Mouse (Mus musculus) hindbrain, postnatal 0 days (tissue): ENCODE measurements around the gene Fgfrl1. TPM values are rescaled to one million over a fixed set of nuclear protein-coding genes. Genes with fewer than 3 reads are reported as not detected.
A peak's percentile ranks its signal among the peaks of the same experiment; 100 is the strongest.

Experiments
- ATAC-seq: fragments of 200-750 bp; cut with Nextera tagmentation; 2 replicates; pipeline ENCODE4 v1.8.0; 2017; ENCODE audit warnings: mild to moderate bottlenecking, moderate TSS enrichment, moderate library complexity
- DNase-seq: peaks from one replicate; pipeline ENCODE4 v3.0.0-alpha.2; 2015; ENCODE audit warnings: low spot score
- H3K27ac ChIP-seq: fragments of 300-500 bp; sonication (generic); 2 replicates; pipeline ENCODE4 v1.5.1; 2014; ENCODE audit warnings: mild to moderate bottlenecking
- H3K27me3 ChIP-seq: fragments of 300-500 bp; sonication (generic); 2 replicates; pipeline ENCODE4 v1.6.1; 2014; ENCODE audit warnings: low read length, mixed read lengths; ENCODE audit not compliant: insufficient read depth
- H3K36me3 ChIP-seq: fragments of 300-500 bp; sonication (generic); 2 replicates; pipeline ENCODE4 v1.6.1; 2014; ENCODE audit warnings: low read length, mixed read lengths; ENCODE audit not compliant: insufficient read depth
- H3K4me1 ChIP-seq: fragments of 300-500 bp; sonication (generic); 2 replicates; pipeline ENCODE4 v1.6.1; 2014; ENCODE audit warnings: antibody characterized with exemption, low read length, mixed read lengths; ENCODE audit not compliant: insufficient read depth
- H3K4me2 ChIP-seq: fragments of 300-500 bp; sonication (generic); 2 replicates; pipeline ENCODE4 v1.6.1; 2014; ENCODE audit warnings: low read depth, mild to moderate bottlenecking, low read length, moderate library complexity, mixed read lengths
- H3K4me3 ChIP-seq: fragments of 300-500 bp; sonication (generic); 2 replicates; pipeline ENCODE4 v1.5.1; 2014; ENCODE audit warnings: low read length
- H3K9ac ChIP-seq: fragments of 300-500 bp; sonication (generic); replicated peaks from 2 replicates; pipeline ENCODE4 v1.6.1; 2014; ENCODE audit warnings: mild to moderate bottlenecking, low read length, moderate library complexity, mixed read lengths
- H3K9me3 ChIP-seq: fragments of 300-500 bp; sonication (generic); 2 replicates; pipeline ENCODE4 v1.6.1; 2016; ENCODE audit warnings: low read length, mixed read lengths
- CTCF ChIP-seq: IDR thresholded peaks from 2 replicates; pipeline ENCODE4 v1.5.1; 2016; ENCODE audit warnings: antibody characterized with exemption, control low read depth, low read depth
- WGBS: fragments of 180-500 bp; shearing (Covaris S2); extraction: QIAGEN DNeasy Blood & Tissue Kit; methylation state at CpG from one replicate; pipeline ENCODE4 v1.1.7; 2014; 5-methylcytosine and 5-hydroxymethylcytosine counted together
- polyA plus RNA-seq: library from polyadenylated mRNA; unstranded; fragments of >200 nt; fragmentation: Nextera tagmentation; extraction: Ambion mirVana; gene quantifications from 2 replicates; pipeline ENCODE4 v1.2.1, GENCODE M21; 2015
- total RNA-seq: library from RNA; depleted of rRNA; stranded (reverse); fragments of >200 nt; gene quantifications from 2 replicates; pipeline ENCODE4 v1.2.3, GENCODE M21; 2014

The Fgfrl1 gene
- total and polyA plus RNA-seq, 2 experiments from 2014 or later: 11.3 to 38.5 TPM

DNA sequence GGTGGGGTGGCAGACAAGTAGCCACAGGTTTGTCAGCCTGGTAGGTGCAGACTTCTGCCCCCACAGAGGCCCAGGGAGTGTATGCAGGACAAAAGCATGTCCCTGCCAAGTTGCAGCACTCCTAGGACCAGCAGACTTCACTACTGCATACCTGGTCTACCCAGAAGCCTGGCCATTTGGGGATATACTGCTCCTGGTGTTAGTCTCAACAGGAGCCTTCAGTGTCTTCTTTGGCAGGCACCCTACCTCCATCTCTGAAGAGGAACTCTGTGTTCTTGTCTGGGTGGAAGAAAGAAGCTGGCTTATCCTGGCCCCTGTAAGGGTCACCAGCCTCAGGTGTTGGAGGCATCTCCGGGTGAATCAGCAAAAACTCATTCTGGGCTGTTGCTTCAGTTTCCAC lies 23.8 kb downstream of the Fgfrl1 start:
- 79% methylated on average over 1 of the region's 1 CpGs for WGBS
- Histone ChIP-seq H3K4me2 (no peak overlapping the region), H3K36me3 (no peaks in the 10 kb centered on the region), H3K9ac (no peak overlapping the region), H3K9me3 (no peaks in the 10 kb centered on the region), H3K4me1 (no peaks in the 10 kb centered on the region), H3K4me3 (no peak overlapping the region), H3K27me3 (no peaks in the 10 kb centered on the region), H3K27ac (no peak overlapping the region)
- TF ChIP-seq CTCF: no peak
- ATAC-seq: no peak
- DNase-seq: no peak

DNA sequence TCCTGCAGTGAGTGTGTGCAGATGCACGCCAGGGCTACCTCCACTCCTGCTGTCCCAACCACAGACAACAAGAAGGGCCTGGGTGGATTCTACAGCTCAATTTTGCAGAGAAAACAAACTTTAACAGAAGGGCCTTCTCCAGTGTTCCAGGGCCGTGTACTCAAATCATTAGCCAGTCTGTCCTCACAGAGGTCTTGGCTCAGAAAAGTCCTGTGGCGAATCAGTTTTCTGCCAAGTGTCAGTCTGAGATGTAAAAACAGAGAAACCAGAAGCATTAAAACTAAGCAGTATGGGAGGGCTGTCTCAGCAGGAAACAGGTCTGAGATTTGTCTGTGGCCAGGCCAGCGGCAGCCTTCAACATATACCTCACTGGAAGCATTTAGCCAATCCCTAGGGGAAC lies 25.9 kb downstream of the Fgfrl1 start:
- H3K9ac ChIP-seq: no peak overlapping the region
- WGBS: 27% methylated on average over 4 of the region's 4 CpGs
- peak; percentile 39; the same call in 1 of the 2 replicates for ATAC-seq

DNA sequence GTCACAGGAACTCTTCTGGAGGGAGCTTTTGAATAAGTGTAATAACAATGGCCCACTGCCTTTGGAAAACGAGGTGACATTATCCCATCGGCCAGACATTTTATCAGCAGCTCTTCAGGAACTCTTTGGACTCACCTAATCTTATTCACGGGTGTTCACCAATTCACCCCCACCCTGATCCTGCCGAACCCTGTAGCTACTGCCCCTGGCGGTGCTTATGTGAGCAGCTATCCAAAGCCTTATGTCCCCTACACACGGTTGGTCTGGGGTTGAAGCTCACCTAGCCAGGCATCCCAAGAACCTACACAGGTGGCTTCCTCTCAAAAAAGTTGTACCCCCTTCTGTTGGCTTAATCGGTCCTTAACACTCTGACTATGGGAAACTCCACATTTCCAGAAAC lies 27.6 kb downstream of the Fgfrl1 start:
- Histone ChIP-seq H3K9ac (no peak overlapping the region), H3K4me3 (no peak overlapping the region), H3K4me1 (no peaks in the 10 kb centered on the region), H3K36me3 (no peaks in the 10 kb centered on the region), H3K9me3 (no peaks in the 10 kb centered on the region), H3K4me2 (no peak overlapping the region), H3K27ac (no peak overlapping the region), H3K27me3 (no peaks in the 10 kb centered on the region)
- no peak for DNase-seq
- WGBS: 66% methylated on average over 7 of the region's 7 CpGs
- ATAC-seq: no peak
- TF ChIP-seq CTCF: no peak

More for the DNA sequence above, 25.9 kb downstream of the Fgfrl1 start:
- Histone ChIP-seq H3K36me3 (no peaks in the 10 kb centered on the region), H3K9me3 (no peaks in the 10 kb centered on the region), H3K4me2 (no peak overlapping the region), H3K4me1 (no peaks in the 10 kb centered on the region), H3K27ac (peak overlapping the region; percentile 41; the same call in 1 of the 2 replicates), H3K27me3 (no peaks in the 10 kb centered on the region), H3K4me3 (no peak overlapping the region)
- no peak for TF ChIP-seq CTCF
- DNase-seq: peak; percentile 66

DNA sequence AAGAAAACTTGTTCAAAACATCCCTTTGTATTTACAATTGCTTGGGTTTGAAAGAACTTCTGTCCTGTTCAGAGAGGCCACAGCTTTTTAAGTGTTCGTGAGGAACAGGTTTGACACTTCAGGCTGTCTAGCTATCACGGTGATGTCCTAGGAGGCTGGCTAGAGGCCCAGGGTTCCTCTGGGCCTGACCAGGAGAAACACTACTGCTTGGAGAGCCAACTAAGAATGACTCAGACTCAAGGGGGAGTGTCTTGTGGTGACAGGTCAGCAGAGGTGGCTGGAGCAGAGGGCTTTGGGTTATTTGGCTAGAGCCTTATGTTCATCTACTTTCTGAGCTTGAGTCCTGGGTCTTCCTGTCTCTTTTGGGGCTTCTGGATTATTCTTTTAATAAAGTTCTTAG lies 31.8 kb downstream of the Fgfrl1 start:
- Histone ChIP-seq H3K4me3 (no peak overlapping the region), H3K27ac (no peak overlapping the region), H3K9ac (no peak overlapping the region), H3K27me3 (no peaks in the 10 kb centered on the region), H3K9me3 (no peaks in the 10 kb centered on the region), H3K4me2 (no peak overlapping the region), H3K36me3 (no peaks in the 10 kb centered on the region), H3K4me1 (no peaks in the 10 kb centered on the region)
- WGBS: 64% methylated on average over 2 of the region's 2 CpGs
- no peak for TF ChIP-seq CTCF
- no peak for ATAC-seq
- DNase-seq: no peak

DNA sequence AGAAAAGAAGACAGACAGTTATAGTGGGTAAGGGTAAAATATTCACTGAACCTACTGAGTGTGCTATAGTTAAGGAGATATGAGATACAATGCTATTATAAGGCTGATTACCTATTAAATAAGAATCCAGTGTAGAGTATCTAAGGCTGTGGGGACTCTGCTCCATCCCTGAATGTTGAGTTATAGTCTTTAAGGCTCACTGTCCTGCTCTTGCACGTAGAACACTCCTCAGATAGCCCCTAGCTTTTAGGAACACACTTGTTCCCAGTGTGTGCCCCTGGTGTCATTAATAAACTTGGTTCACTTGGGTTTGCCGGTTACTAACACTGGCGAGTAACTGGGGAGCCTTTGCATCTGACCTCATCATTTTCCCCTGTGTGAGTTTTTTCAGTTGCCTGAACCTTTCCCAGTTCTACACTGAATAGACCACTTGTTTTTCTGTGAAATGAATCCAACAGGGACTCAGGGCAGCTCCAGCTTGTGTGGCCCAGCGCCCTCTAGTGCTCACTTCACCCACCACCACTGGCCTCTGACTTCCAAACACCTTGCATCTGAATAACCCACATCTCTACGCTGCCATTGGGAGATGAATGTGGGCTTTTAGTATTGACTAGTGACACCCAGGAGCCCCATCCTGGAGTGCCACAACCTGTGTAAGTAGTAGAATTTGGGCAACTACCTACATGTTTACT lies 34.5 kb downstream of the Fgfrl1 start:
- H3K36me3 ChIP-seq: no peaks in the 10 kb centered on the region
- H3K4me2 ChIP-seq: no peak overlapping the region
- no peaks in the 10 kb centered on the region for H3K9me3 ChIP-seq
- H3K27ac ChIP-seq: no peak overlapping the region; the same call in 1 of the 2 replicates
- peak; percentile 79 for DNase-seq
- TF ChIP-seq CTCF: peak; percentile 86
- 24% methylated on average over 5 of the region's 5 CpGs for WGBS
- H3K27me3 ChIP-seq: no peaks in the 10 kb centered on the region
- H3K9ac ChIP-seq: no peak overlapping the region
- ATAC-seq: peak; percentile 91
- H3K4me3 ChIP-seq: no peak overlapping the region
- H3K4me1 ChIP-seq: no peaks in the 10 kb centered on the region

DNA sequence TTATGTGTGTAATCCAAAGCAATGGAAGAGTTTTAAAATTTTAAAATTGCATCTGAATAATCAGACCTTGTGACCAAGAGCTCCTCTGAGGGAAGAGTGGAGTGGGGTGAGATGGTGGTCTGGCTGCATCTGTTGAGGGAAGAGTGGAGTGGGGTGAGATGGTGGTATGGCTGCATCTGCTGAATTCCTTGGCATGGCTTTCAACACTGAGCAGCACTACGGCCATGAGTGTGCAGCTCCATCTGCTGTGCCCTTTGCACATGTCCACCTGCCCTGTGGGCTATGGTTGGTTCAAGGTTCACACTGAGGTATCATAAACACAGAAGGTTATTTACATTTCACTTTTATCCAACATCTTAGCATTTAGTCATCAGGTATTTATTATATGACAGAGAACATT lies 35.2 kb downstream of the Fgfrl1 start:
- Histone ChIP-seq H3K9ac (no peak overlapping the region), H3K36me3 (no peaks in the 10 kb centered on the region), H3K27ac (no peak overlapping the region), H3K27me3 (no peaks in the 10 kb centered on the region), H3K4me1 (no peaks in the 10 kb centered on the region), H3K4me3 (no peak overlapping the region), H3K9me3 (no peaks in the 10 kb centered on the region), H3K4me2 (no peak overlapping the region)
- WGBS: 75% methylated on average over 1 of the region's 1 CpGs
- DNase-seq (no peak), ATAC-seq (no peak)
- no peak for TF ChIP-seq CTCF

DNA sequence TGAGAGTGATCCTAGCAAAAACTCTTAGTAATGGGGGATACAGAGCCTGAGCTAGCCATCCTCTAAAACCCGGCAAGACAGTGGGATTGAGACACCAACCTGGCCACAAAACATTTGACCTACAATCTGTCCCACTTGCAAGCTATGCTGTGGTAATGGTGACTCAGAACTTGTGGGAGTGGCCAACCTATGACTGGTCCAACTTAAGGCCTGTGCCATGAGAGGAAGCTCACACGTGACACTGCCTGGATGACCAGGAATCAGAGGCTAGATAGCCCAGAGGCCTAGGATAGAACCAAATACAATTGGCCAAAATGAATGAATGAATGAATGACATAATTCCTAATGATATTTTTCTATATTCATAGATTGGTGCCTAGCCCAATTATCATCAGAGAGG lies 49.7 kb downstream of the Fgfrl1 start:
- no peak overlapping the region for H3K4me3 ChIP-seq
- no peaks in the 10 kb centered on the region for H3K9me3 ChIP-seq
- 82% methylated on average over 2 of the region's 2 CpGs for WGBS
- no peaks in the 10 kb centered on the region for H3K4me1 ChIP-seq
- no peak for TF ChIP-seq CTCF
- no peak for ATAC-seq
- no peaks in the 10 kb centered on the region for H3K27me3 ChIP-seq
- no peak overlapping the region for H3K4me2 ChIP-seq
- no peak overlapping the region for H3K9ac ChIP-seq
- H3K27ac ChIP-seq: no peak overlapping the region
- H3K36me3 ChIP-seq: no peaks in the 10 kb centered on the region
- DNase-seq: no peak
